Mouse (Mus musculus): ENCODE results near the gene Edc3. TPM values are rescaled to one million over a fixed set of nuclear protein-coding genes. Genes with fewer than 3 reads are reported as not detected.

Gene Edc3
- total and polyA plus RNA-seq, 3 experiments = 5.3 to 5.7 (median 5.5) TPM

DNA sequence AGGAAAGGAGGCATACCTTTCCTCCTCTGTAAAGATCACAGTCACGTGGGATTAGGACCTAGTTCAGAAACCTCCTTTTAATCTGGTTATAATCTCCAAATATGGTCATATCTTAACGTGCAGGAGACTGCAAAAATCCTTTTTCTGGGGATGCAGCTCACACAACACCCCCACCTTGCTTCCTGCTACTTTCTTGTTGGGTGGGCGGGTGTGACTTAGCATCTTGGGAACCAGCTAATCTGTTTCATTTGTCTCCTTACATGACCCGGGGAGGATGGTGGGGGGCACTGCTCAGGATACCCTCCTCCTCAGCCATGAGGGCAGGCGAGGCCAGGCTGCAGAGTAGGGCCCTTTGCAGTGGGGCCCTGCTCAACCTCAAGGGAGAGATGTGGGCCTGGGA is 66.7 kb downstream of the Edc3 start:
- Histone ChIP-seq H3K4me3 (no peak overlapping the region), H3K27ac (no peak overlapping the region), H3K9ac (ENCODE audit: low read depth, low read length) (no peak overlapping the region), H3K36me3 (ENCODE audit: control insufficient read depth, insufficient read depth, low read length) (no peaks in the 10 kb centered on the region), H3K27me3 (ENCODE audit: control insufficient read depth, insufficient read depth, low read length) (no peaks in the 10 kb centered on the region), H3K79me2 (replicated peaks; ENCODE audit: control insufficient read depth, insufficient read depth, low read length) (no peaks in the 10 kb centered on the region), H3K4me1 (ENCODE audit: control insufficient read depth, insufficient read depth, low read length) (no peaks in the 10 kb centered on the region)
- 74% methylated on average over 5 of the region's 5 CpGs for WGBS
- no peak for DNase-seq
- intact Hi-C loops (cut with DNase I) = no loop called here
- TF ChIP-seq CTCF (IDR thresholded peaks at IDR 0.05) (no peak), EP300 (IDR thresholded peaks at IDR 0.05; ENCODE audit: insufficient read depth, low read depth, low read length) (no peak), POLR2A (IDR thresholded peaks at IDR 0.05; ENCODE audit: insufficient read depth, low read depth, low read length) (no peak)

DNA sequence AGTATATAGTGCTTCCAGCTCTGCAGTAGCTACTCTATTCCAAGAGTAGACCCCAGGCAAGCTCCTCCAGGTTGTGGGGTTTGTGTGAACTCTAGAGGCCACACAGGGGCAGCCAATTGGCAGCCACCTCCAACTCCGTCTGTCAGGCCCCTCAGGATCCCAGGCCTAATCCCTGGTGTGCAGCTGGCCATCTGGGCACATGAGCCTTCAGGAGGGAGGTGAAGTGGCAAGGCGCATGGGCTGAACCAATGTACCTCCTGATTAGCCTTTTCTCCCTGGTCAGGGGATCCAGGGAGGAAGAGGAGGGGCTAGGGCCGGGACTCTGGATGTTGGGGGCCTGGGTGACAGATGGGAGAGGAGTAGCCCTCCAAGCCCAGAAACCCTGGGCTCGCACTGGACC is 67.4 kb downstream of the Edc3 start:
- intact Hi-C loops (cut with DNase I) = no loop called here
- Histone ChIP-seq H3K27ac (no peak overlapping the region), H3K9ac (ENCODE audit: low read depth, low read length) (no peak overlapping the region), H3K4me1 (ENCODE audit: control insufficient read depth, insufficient read depth, low read length) (no peaks in the 10 kb centered on the region), H3K4me3 (no peak overlapping the region), H3K79me2 (replicated peaks; ENCODE audit: control insufficient read depth, insufficient read depth, low read length) (no peaks in the 10 kb centered on the region), H3K27me3 (ENCODE audit: control insufficient read depth, insufficient read depth, low read length) (no peaks in the 10 kb centered on the region), H3K36me3 (ENCODE audit: control insufficient read depth, insufficient read depth, low read length) (no peaks in the 10 kb centered on the region)
- TF ChIP-seq POLR2A (IDR thresholded peaks at IDR 0.05; ENCODE audit: insufficient read depth, low read depth, low read length) (no peak), CTCF (IDR thresholded peaks at IDR 0.05) (no peak), EP300 (IDR thresholded peaks at IDR 0.05; ENCODE audit: insufficient read depth, low read depth, low read length) (no peak)
- WGBS = 83% methylated on average over 4 of the region's 4 CpGs
- no peak for DNase-seq

DNA sequence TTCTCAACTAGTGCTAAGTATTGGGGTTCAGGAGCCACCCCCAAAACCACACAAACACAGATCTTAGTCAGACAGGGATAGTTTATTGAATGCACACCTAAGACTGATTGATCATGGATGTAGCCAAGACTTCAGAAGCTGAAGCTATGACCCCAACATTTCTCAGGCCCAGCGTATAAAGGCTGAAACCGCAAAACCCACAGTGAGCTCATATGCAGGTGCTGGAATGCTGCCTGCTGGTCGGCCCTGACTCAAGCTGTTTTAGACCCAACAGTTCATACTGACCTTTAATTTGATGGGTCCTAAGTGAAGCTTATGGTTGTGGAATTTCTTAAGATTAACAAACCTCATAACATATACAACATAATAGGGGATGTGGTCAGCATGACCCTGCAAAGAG is 74.3 kb downstream of the Edc3 start:
- no peaks in the 10 kb centered on the region for H3K36me3 ChIP-seq (ENCODE audit: control insufficient read depth, insufficient read depth, low read length)
- no peak overlapping the region for H3K9ac ChIP-seq (ENCODE audit: low read depth, low read length)
- TF ChIP-seq EP300 (IDR thresholded peaks at IDR 0.05; ENCODE audit: insufficient read depth, low read depth, low read length) = no peak
- no peak for TF ChIP-seq POLR2A (IDR thresholded peaks at IDR 0.05; ENCODE audit: insufficient read depth, low read depth, low read length)
- no peak for TF ChIP-seq CTCF (IDR thresholded peaks at IDR 0.05)
- H3K27ac ChIP-seq = no peak overlapping the region
- H3K4me1 ChIP-seq (ENCODE audit: control insufficient read depth, insufficient read depth, low read length) = no peaks in the 10 kb centered on the region
- intact Hi-C loops (cut with DNase I) = no loop called here
- H3K27me3 ChIP-seq (ENCODE audit: control insufficient read depth, insufficient read depth, low read length) = no peaks in the 10 kb centered on the region
- no peak for DNase-seq
- H3K4me3 ChIP-seq = no peak overlapping the region
- 87% methylated on average over 3 of the region's 3 CpGs for WGBS
- H3K79me2 ChIP-seq (replicated peaks; ENCODE audit: control insufficient read depth, insufficient read depth, low read length) = no peaks in the 10 kb centered on the region

DNA sequence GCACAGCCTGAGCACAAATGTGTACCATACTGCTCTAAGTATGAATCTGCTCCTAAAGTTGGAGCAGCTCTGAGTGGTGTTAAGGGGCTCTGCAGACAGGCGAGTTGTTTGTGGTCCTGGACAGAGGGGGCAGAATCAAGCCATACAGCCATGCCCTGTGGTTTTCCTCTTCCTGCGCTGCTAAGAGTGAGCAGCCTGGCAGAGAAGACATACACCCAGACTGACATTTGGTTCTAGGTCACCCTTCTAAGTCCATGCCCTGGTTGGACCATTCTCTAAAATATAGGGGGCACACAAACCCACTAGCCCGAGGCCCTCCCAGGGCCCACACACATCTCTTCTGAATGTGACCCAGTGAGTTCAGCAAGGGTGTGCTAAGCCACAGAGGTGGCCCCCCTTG is 81.4 kb downstream of the Edc3 start:
- intact Hi-C loops (cut with DNase I) = no loop called here
- H3K27ac ChIP-seq = no peak overlapping the region
- H3K4me1 ChIP-seq (ENCODE audit: control insufficient read depth, insufficient read depth, low read length) = no peaks in the 10 kb centered on the region
- no peaks in the 10 kb centered on the region for H3K27me3 ChIP-seq (ENCODE audit: control insufficient read depth, insufficient read depth, low read length)
- H3K36me3 ChIP-seq (ENCODE audit: control insufficient read depth, insufficient read depth, low read length) = no peaks in the 10 kb centered on the region
- 81% methylated on average over 3 of the region's 3 CpGs for WGBS
- TF ChIP-seq POLR2A (IDR thresholded peaks at IDR 0.05; ENCODE audit: insufficient read depth, low read depth, low read length) (no peak), EP300 (IDR thresholded peaks at IDR 0.05; ENCODE audit: insufficient read depth, low read depth, low read length) (no peak), CTCF (IDR thresholded peaks at IDR 0.05) (no peak)
- H3K4me3 ChIP-seq = no peak overlapping the region
- H3K9ac ChIP-seq (ENCODE audit: low read depth, low read length) = no peak overlapping the region
- no peaks in the 10 kb centered on the region for H3K79me2 ChIP-seq (replicated peaks; ENCODE audit: control insufficient read depth, insufficient read depth, low read length)
- DNase-seq = no peak

DNA sequence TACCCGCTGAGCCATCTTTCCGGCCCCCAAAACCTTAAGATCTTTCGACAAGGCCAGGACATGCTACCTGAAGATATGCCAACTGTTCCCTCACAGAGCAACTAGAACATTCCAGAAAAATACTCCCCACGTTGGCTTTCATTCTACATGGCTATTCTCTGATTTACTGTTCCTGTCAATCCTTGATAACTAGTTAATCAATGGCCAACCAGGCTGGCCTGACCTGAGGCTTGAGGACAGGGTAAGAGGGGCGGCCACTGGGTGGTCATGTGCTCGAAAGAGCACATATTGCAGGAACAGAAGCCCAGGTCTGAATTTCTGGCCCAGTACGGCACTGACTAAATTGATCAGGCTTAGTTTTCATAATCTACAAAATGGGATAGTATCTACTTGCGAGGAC is 89.1 kb downstream of the Edc3 start:
- H3K4me1 ChIP-seq (ENCODE audit: control insufficient read depth, insufficient read depth, low read length) = peaks cover 2% of the 10 kb centered on the region
- intact Hi-C loops (cut with DNase I) = loop anchor here (5.0 kb wide), 1 partner anchor 35 kb away; no protein-coding TSS in a partner anchor
- no peaks in the 10 kb centered on the region for H3K27me3 ChIP-seq (ENCODE audit: control insufficient read depth, insufficient read depth, low read length)
- TF ChIP-seq EP300 (IDR thresholded peaks at IDR 0.05; ENCODE audit: insufficient read depth, low read depth, low read length) = no peak
- TF ChIP-seq CTCF (IDR thresholded peaks at IDR 0.05) = no peak
- no peak for TF ChIP-seq POLR2A (IDR thresholded peaks at IDR 0.05; ENCODE audit: insufficient read depth, low read depth, low read length)
- DNase-seq = no peak
- no peak overlapping the region for H3K9ac ChIP-seq (ENCODE audit: low read depth, low read length)
- no peak overlapping the region for H3K27ac ChIP-seq
- WGBS = 98% methylated on average over 8 of the region's 8 CpGs
- H3K4me3 ChIP-seq = no peak overlapping the region
- no peaks in the 10 kb centered on the region for H3K36me3 ChIP-seq (ENCODE audit: control insufficient read depth, insufficient read depth, low read length)
- no peaks in the 10 kb centered on the region for H3K79me2 ChIP-seq (replicated peaks; ENCODE audit: control insufficient read depth, insufficient read depth, low read length)

DNA sequence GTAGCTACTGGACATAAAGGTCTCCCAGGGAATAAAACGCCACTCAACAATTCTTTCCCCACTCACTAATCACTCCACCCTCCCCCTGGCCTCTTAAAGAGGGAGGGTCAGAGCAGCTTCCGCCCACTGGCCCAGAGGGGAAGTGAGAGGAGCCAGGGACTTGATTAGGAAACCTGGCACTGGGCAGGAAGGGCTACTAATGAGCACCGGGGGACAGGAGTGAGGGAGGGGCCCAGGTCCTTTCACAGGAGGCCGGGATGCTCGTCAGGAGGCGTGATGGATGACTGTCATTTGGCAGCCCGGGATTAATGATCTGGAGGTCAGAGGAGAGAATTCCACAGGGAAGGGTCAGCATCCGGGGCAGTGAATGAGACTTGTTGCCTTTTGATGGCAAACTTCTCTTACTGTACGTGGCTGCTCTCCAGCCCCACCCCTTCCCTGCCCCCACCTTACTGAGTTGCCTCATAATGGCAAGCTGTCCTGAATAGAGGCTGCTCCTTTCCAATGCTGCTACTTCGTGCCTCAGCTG is 90.4 kb downstream of the Edc3 start:
- DNase-seq = peak; percentile 38 to 59
- WGBS = 21% methylated on average over 10 of the region's 10 CpGs
- H3K9ac ChIP-seq (ENCODE audit: low read depth, low read length) = no peak overlapping the region
- H3K4me1 ChIP-seq (ENCODE audit: control insufficient read depth, insufficient read depth, low read length) = peaks cover 2% of the 10 kb centered on the region
- TF ChIP-seq EP300 (IDR thresholded peaks at IDR 0.05; ENCODE audit: insufficient read depth, low read depth, low read length) (0 out of 2 replicates have a peak, but pooled peaks have one; percentile 36), POLR2A (IDR thresholded peaks at IDR 0.05; ENCODE audit: insufficient read depth, low read depth, low read length) (no peak), CTCF (IDR thresholded peaks at IDR 0.05) (no peak)
- H3K27ac ChIP-seq = no peak overlapping the region
- intact Hi-C loops (cut with DNase I) = loop anchor here (5.0 kb wide), 1 partner anchor 34 kb away; no protein-coding TSS in a partner anchor
- H3K27me3 ChIP-seq (ENCODE audit: control insufficient read depth, insufficient read depth, low read length) = no peaks in the 10 kb centered on the region
- H3K79me2 ChIP-seq (replicated peaks; ENCODE audit: control insufficient read depth, insufficient read depth, low read length) = no peaks in the 10 kb centered on the region
- H3K36me3 ChIP-seq (ENCODE audit: control insufficient read depth, insufficient read depth, low read length) = no peaks in the 10 kb centered on the region
- H3K4me3 ChIP-seq = no peak overlapping the region
